ENCODE assay signal across 9 mouse cellular contexts in the genomic region with DNA sequence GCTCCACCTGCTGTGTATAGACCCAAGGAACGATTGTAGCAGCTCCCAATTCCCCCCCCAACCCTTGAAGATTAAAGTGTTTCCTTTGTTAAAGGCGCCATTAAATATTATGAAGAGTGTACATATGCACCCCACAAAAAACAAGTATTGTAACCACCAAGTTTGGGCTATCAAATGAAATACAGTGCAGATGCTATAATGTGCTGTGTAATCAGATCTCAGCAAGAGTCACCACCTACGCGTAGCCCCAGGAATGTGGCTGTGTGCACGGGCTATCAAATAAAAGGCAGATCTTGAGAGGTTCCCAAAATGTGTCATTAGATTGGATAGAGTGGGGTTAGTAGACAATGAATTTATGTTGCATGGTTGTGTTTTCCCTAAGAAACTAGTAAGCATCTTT. TPM values are rescaled to one million over a fixed set of nuclear protein-coding genes. Genes with fewer than 3 reads are reported as not detected.
A peak's percentile ranks its signal among the peaks of the same experiment; 100 is the strongest.
DNase-seq lines count a peak whose midpoint lies in the region; ATAC-seq lines count a peak whose summit lies in the region.
"Had no signal": no experiment of that assay in that cellular context is flagged by ENCODE, and none has a peak within 500 bp of the region (broad histone marks: within the 10 kb centered on the region; RNA-seq: fewer than 3 reads in every experiment).

No protein-coding gene starts in this region.

- H3K4me3 ChIP-seq in heart, embryonic 10.5 days, result peak overlapping the region; percentile 79
- H3K4me3 ChIP-seq in hindbrain, embryonic 12.5 days, result peak overlapping the region; percentile 81
- peak overlapping the region; percentile 69 for H3K4me3 ChIP-seq in midbrain, embryonic 11.5 days (ENCODE audit: low read depth, low read length)

- H3K4me2 ChIP-seq in hindbrain, embryonic 12.5 days (replicated peaks), result peak overlapping the region; percentile 78
- peak overlapping the region; percentile 88 for H3K4me2 ChIP-seq in midbrain, embryonic 11.5 days

- peak overlapping the region; percentile 81 for H3K9ac ChIP-seq in hindbrain, embryonic 12.5 days
- H3K9ac ChIP-seq in midbrain, embryonic 11.5 days (ENCODE audit: low read length), result 0 out of 2 replicates have a peak overlapping the region, but pooled peaks have one; percentile 16

- ATAC-seq in hindbrain, embryonic 12.5 days (ENCODE audit: low FRiP score), result peak; percentile 9; the same call in 1 of the 2 replicates
- ATAC-seq in midbrain, embryonic 11.5 days (ENCODE audit: low FRiP score), result no peak

- intact Hi-C loops in heart, postnatal 14 days (cut with DNase I), result loop anchor here (2.0 kb wide), 1 partner anchor 20 kb away; no protein-coding TSS in a partner anchor

- H3K4me1 ChIP-seq in heart, embryonic 10.5 days, result peaks cover 11% of the 10 kb centered on the region; the same call in 1 of the 2 replicates
- H3K4me1 ChIP-seq in hindbrain, embryonic 12.5 days, result peaks cover 10% of the 10 kb centered on the region
- H3K4me1 ChIP-seq in midbrain, embryonic 11.5 days (ENCODE audit: control insufficient read depth, insufficient read depth, low read length), result peaks cover 9% of the 10 kb centered on the region

- no peaks in the 10 kb centered on the region for H3K9me3 ChIP-seq in heart, embryonic 10.5 days
- no peaks in the 10 kb centered on the region for H3K9me3 ChIP-seq in hindbrain, embryonic 12.5 days (replicated peaks)
- no peaks in the 10 kb centered on the region for H3K9me3 ChIP-seq in midbrain, embryonic 11.5 days (ENCODE audit: control insufficient read depth, low read length)

- H3K36me3 ChIP-seq in heart, embryonic 10.5 days, result peaks cover 2% of the 10 kb centered on the region; the same call in 1 of the 2 replicates
- H3K36me3 ChIP-seq in hindbrain, embryonic 12.5 days, result peaks cover 8% of the 10 kb centered on the region
- H3K36me3 ChIP-seq in midbrain, embryonic 11.5 days (ENCODE audit: control insufficient read depth, insufficient read depth, low read length), result no peaks in the 10 kb centered on the region

- H3K27ac ChIP-seq in heart, embryonic 10.5 days, result no peak overlapping the region
- no peak overlapping the region for H3K27ac ChIP-seq in hindbrain, embryonic 12.5 days
- H3K27ac ChIP-seq in midbrain, embryonic 11.5 days (ENCODE audit: low read depth, low read length), result no peak overlapping the region

- no peak for DNase-seq in heart, embryonic 10.5 days (ENCODE audit: low spot score)
- DNase-seq in heart, postnatal 14 days, result no peak
- peak; percentile 30 for DNase-seq in Muller cell, postnatal 12 days (ENCODE audit: inconsistent ontology term)
- DNase-seq in midbrain, embryonic 11.5 days (ENCODE audit: low spot score, missing footprints), result peak; percentile 88
- no peak for DNase-seq in thymus, postnatal 36 days
- no peak for DNase-seq in adrenal gland, adult 8-10 months
- DNase-seq in lung, postnatal 10 days, result no peak

- WGBS in heart, embryonic 10.5 days, result 28% methylated on average over 5 of the region's 5 CpGs
- 14% methylated on average over 5 of the region's 5 CpGs for WGBS in hindbrain, embryonic 12.5 days
- 25% methylated on average over 5 of the region's 5 CpGs for WGBS in midbrain, embryonic 11.5 days

- no peaks in the 10 kb centered on the region for H3K27me3 ChIP-seq in heart, embryonic 10.5 days (ENCODE audit: insufficient read depth, poor library complexity, severe bottlenecking)
- no peaks in the 10 kb centered on the region for H3K27me3 ChIP-seq in hindbrain, embryonic 12.5 days
- no peaks in the 10 kb centered on the region for H3K27me3 ChIP-seq in midbrain, embryonic 11.5 days (ENCODE audit: control insufficient read depth, insufficient read depth, low read length)

RNA-seq across cellular contexts. Expression of gene Map3k13, which starts 0.9 kb away (rescaled TPM):
- 0.48 and 0.63 TPM in 2 replicates for polyA plus RNA-seq in heart, embryonic 10.5 days (2016; fragmentation: Nextera tagmentation; extraction: Ambion mirVana)
- total RNA-seq in heart, postnatal 14 days (2021), result 1 to 10 TPM in 1 of 2 experiments, under 1 TPM in 1; 0.98 to 1.0 TPM
- 7.8 and 9.3 TPM in 2 replicates for polyA plus RNA-seq in hindbrain, embryonic 12.5 days (2016; fragmentation: Nextera tagmentation; extraction: Ambion mirVana)
- 5.1 and 7.0 TPM in 2 replicates for polyA plus RNA-seq in midbrain, embryonic 11.5 days (2014; fragmentation: Nextera tagmentation; extraction: Ambion mirVana)
- total RNA-seq in adrenal gland, adult 8-10 months (2022), result 1 to 10 TPM; 1.2 to 1.9 (median 1.4) TPM
- total RNA-seq: hematopoietic stem cell, adult 5-6 weeks had no signal

RNA-seq across cellular contexts. Expression of gene Ehhadh, which starts 7.5 kb away (rescaled TPM):
- 2.3 and 3.5 TPM in 2 replicates for polyA plus RNA-seq in heart, embryonic 10.5 days (2016; fragmentation: Nextera tagmentation; extraction: Ambion mirVana)
- 10 to 100 TPM in 1 of 2 experiments, 1 to 10 TPM in 1; 8.9 to 14.3 TPM for total RNA-seq in heart, postnatal 14 days (2021)
- polyA plus RNA-seq in hindbrain, embryonic 12.5 days (2016; fragmentation: Nextera tagmentation; extraction: Ambion mirVana), result 1.6 and 2.1 TPM in 2 replicates
- 1.9 and 2.0 TPM in 2 replicates for polyA plus RNA-seq in midbrain, embryonic 11.5 days (2014; fragmentation: Nextera tagmentation; extraction: Ambion mirVana)
- 10 to 100 TPM; 10.1 to 28.7 (median 22.6) TPM for total RNA-seq in adrenal gland, adult 8-10 months (2022)

Comparison
In these comparisons a context has a peak if more than half of its experiments do, and no peak if none do; other contexts are left out.
1. DNase-seq: peak in Muller cell, postnatal 12 days (single experiment) and midbrain, embryonic 11.5 days (single experiment); none in heart, embryonic 10.5 days (single experiment), heart, postnatal 14 days (0 of 2), thymus, postnatal 36 days (0 of 2), adrenal gland, adult 8-10 months (single experiment) and lung, postnatal 10 days (single experiment).
2. Peak in every context shown above with its lines, with median percentiles within 50 percentile points of each other: H3K4me3 ChIP-seq.